Mouse (Mus musculus): Measurements from ENCODE around the gene Glt1d1. TPM values are rescaled to one million over a fixed set of nuclear protein-coding genes. Genes with fewer than 3 reads are reported as not detected.

The Glt1d1 gene
- polyA plus RNA-seq, 1 experiment = not detected

DNA sequence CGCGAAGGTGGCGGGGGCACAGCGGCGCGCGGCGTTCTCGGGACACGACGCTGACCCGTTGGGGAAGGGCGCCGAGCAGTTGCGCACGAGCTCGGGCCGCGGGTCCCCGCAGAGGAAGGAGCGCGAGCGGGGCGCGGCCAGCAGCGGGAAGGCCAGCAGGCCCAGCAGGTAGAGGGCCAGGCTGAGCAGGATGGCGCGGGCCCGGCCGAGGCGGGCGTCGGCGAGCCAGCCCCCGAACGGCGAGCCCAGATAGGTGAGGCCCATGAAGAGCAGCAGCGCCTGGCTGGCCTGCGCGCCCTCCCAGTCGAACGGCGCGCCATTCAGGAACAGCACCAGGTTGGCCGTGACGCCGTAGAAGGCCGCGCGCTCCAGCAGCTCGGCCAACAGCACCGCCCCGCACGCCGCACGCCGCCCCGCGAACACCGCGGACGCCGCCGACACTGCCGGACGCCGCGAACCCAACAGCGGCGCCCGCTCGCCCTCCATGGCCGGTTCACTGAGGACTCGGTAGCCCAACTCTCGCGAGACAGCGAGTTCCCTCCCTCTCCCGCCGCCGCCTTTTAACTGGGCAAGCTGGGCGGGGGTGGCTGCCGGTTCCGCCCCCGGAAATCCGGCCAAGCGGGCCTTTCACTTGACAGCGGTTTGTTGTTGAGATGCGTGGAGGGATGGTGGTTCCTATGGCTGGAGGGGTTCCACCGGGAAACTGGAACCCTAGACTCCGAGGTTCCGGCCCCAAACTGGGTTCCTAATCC, 15.0 kb upstream of the Glt1d1 start:
- no peak for TF ChIP-seq GATA1 (IDR thresholded peaks at IDR 0.05; ENCODE audit: low read length)

DNA sequence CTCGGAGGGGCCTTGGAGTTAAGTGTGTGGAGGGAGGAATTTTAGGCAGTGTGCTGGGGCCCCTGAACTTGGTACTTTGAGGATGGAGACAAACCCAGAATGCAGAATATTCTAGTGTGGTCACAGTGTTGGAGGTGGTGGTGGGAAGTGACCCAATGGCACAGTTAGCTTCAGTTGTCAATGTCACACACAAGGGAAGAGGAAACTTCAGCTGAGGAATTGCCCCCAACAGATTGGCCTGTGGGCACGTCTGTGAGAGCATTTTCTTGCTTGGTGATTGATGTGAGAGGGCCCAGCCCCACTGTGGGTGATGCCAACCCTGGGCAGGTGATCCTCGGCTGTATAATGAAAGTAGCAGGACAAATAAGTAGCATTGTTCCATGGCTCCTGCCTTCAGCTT, 13.2 kb upstream of the Glt1d1 start:
- TF ChIP-seq GATA1 (IDR thresholded peaks at IDR 0.05; ENCODE audit: low read length) = no peak

- TF ChIP-seq GATA1 (IDR thresholded peaks at IDR 0.05; ENCODE audit: low read length) = no peak
Measured at GRCm38 (mm10) chr5:127620371-127620770, 11.7 kb upstream of the Glt1d1 start.

DNA sequence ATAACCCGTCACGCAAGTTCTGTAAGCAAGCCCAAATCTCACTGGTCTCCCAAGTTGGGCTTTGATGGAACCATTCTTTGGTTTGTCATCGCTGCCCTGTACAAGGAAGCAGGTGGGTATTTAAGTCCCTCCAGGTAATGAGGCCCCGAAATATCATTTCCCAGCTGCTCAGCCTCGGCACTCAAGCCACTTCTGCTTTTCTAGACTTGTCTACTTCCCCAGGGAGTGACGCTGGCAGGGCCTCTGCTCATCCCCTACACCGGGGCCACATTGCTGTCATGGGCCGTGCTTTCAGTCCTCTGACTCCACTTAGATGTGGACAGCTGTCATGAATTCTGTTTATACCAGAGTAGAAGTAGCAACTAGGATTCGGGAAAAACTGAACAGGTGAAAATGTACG, 11.0 kb upstream of the Glt1d1 start:
- TF ChIP-seq GATA1 (IDR thresholded peaks at IDR 0.05; ENCODE audit: low read length) = no peak

- no peak for TF ChIP-seq GATA1 (IDR thresholded peaks at IDR 0.05; ENCODE audit: low read length)
Measured at GRCm38 (mm10) chr5:127624427-127625213, 7.4 kb upstream of the Glt1d1 start.

DNA sequence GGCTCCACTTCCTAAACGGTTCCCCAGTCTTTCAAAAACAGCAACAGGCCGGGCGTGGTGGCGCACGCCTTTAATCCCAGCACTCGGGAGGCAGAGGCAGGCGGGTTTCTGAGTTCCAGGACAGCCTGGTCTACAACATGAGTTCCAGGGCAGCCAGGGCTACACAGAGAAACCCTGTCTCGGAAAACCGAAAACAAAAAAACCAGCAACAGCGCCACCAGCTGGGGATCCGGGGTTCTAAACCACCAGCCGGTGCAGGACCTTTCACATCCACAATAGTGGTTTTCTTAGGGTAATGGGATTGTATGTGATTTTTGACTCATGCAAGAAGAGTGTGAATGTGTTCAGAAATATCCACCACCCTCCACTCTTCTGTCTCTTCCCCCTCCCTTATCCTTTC, 4.8 kb upstream of the Glt1d1 start:
- no peak for TF ChIP-seq GATA1 (IDR thresholded peaks at IDR 0.05; ENCODE audit: low read length)

GRCm38 (mm10) chr5:127631671-127632070, 391 bp upstream of the Glt1d1 start:
- no peak for TF ChIP-seq GATA1 (IDR thresholded peaks at IDR 0.05; ENCODE audit: low read length)

DNA sequence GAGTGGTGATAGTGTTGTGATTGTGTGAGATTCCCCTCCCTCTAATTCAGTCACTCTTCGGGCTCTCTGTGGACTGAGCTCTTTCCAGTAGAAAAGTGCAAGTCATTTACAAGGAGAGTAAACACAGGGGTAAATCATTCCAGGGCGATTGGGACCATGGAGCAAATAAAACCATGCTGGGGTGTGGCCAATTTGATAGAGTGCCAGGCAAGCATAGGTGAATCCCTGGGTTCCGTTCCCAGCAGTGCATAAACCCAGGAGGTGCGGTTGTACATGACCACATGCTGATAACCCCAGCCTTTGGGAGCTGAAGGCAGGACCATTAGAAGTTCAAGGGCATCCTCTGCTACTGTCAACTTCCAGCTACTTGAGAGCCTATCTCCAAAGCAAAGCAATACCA, 1.1 kb downstream of the Glt1d1 start:
- no peak for TF ChIP-seq GATA1 (IDR thresholded peaks at IDR 0.05; ENCODE audit: low read length)

DNA sequence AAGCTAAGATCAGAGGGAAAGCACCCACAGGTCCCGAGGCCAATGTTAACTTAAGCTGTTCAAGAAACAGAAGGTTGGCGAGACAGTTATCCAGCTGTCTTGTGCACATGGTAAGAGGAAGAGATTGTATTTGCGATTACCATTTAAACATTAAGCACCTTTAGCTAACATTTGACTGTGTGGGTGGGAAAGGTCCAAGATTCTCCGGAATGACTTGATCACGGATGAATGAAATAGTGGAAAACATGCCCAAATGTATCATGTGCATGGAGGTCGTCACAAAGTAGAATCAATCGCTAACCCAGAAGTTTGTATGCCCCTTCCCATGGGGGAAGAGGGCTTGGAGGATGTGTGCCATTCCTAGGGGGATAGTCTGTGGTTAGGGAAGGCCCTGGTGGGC, 1.6 kb downstream of the Glt1d1 start:
- no peak for TF ChIP-seq GATA1 (IDR thresholded peaks at IDR 0.05; ENCODE audit: low read length)

GRCm38 (mm10) chr5:127637622-127638021, 5.6 kb downstream of the Glt1d1 start:
- no peak for TF ChIP-seq GATA1 (IDR thresholded peaks at IDR 0.05; ENCODE audit: low read length)

GRCm38 (mm10) chr5:127638177-127638576, 6.1 kb downstream of the Glt1d1 start:
- TF ChIP-seq GATA1 (IDR thresholded peaks at IDR 0.05; ENCODE audit: low read length) = no peak

DNA sequence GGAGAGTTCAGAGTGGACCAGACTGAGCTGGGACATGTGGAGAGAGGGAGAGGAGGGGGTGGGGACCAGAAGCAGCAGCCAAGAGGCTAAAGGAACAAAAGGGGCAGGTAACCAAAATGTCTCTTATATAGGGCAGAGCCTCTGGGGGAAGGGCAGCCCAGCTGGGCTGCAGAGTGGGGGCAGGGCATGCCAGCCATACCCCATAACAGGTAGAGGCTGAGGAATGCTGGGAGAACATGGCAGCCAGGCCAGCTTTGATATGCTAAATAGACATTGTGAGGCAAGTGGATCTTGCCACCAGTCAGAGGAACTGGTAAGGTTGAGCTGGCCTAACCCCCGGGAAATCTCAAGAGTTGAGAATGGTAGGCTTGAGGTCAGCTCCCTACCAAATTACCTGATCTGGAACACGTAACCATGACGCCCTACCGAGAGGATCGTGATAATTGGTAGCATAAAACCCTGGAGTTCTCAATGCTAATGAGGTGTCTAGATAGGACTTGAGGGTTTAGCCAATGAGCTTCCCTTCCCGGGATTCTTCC, 7.1 kb downstream of the Glt1d1 start:
- no peak for TF ChIP-seq GATA1 (IDR thresholded peaks at IDR 0.05; ENCODE audit: low read length)

DNA sequence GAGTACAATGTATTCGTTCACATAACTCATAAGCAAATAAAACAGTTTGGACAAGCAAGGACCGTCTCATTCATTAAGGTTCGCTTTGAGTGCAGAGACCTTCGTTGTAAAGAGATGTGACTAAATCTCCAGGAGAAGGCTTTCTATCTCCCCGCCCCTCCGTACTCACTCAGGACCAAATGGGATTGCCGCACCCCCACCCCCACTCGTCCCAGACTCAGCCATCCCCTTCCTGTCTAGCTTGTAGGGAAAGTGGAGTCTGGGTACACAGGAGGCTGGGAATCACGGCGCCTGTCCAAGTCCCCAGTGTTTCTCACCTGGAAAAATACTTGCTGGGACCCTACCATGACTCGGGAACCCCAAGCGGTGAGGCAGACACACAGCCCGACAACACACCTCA, 7.6 kb downstream of the Glt1d1 start:
- no peak for TF ChIP-seq GATA1 (IDR thresholded peaks at IDR 0.05; ENCODE audit: low read length)

GRCm38 (mm10) chr5:127640359-127640758, 8.3 kb downstream of the Glt1d1 start:
- no peak for TF ChIP-seq GATA1 (IDR thresholded peaks at IDR 0.05; ENCODE audit: low read length)

DNA sequence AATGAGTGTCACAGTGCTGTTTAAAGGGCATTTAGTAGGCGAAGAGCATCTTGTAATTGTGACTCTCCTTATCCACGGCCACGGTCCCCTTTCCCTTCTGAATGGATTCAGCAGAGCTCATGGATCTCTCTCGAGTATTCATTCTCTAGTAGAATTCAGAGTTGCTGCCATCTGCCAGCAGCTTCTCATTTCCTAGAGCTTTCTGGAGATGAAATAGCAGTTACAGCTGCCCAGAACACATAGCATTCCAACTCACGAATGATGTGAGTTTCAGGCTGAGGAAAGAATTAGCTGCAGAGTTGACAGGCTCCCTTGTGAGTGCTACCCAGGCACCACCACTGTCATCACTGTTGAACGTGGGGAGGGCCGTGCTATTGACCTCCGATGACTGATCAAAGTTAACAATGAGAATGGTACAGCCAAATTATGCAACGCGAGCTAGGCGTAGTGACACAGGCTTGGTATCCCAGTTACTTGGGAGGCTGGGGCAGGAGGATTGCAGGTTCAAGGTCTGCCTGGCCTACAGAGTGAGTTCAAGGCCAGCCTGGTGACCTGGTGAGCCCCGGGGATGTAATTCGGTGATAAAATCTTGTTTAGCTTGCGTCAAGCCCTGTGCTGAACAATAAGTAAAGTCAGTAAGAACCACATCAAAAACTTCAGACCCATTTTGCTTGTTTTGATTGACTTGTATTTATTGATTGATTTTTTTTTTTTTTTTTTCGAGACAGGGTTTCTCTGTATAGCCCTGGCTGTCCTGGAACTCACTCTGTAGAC, 9.3 kb downstream of the Glt1d1 start:
- TF ChIP-seq GATA1 (IDR thresholded peaks at IDR 0.05; ENCODE audit: low read length) = no peak

DNA sequence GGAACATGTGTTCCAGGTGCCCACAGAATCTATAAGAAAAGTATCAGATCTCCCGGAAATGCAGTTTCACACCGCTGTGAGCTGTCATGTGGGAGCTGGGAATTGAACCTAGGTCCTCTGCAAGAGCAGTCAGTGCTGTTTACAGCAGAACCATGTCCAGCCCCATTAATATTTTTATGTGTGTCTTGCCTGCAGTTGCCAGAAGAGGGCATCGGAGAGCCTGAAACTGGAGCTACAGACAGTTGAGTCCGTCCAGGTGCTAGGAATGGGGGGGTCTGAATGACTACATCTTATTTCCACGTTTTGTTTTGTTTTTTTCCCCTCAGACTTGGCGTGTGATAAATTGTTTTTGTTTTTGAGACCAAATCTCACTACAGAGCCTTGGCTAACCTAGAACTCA, 16.0 kb downstream of the Glt1d1 start:
- TF ChIP-seq GATA1 (IDR thresholded peaks at IDR 0.05; ENCODE audit: low read length) = no peak
